Mouse (Mus musculus) lung, embryonic 16.5 days (tissue): ENCODE data around the gene Nxt2. TPM values are rescaled to one million over a fixed set of nuclear protein-coding genes. Genes with fewer than 3 reads are reported as not detected.

Source experiments
- ATAC-seq: fragments of 200-750 bp; cut with Nextera tagmentation; 2 replicates; pipeline ENCODE4 v1.8.0; 2017; ENCODE audit warnings: low read depth, mild to moderate bottlenecking, moderate library complexity
- H3K27ac ChIP-seq: fragments of 300-500 bp; sonication (generic); 2 replicates; pipeline ENCODE4 v1.5.1; 2014; ENCODE audit warnings: mild to moderate bottlenecking, control low read depth, low read length
- H3K27me3 ChIP-seq: fragments of 300-500 bp; sonication (generic); 2 replicates; pipeline ENCODE4 v1.6.1; 2014; ENCODE audit warnings: low read depth, low read length, mixed read lengths; ENCODE audit not compliant: control insufficient read depth, insufficient read depth
- H3K36me3 ChIP-seq: fragments of 300-500 bp; sonication (generic); 2 replicates; pipeline ENCODE4 v1.6.1; 2014; ENCODE audit warnings: low read length; ENCODE audit not compliant: control insufficient read depth, insufficient read depth
- H3K4me1 ChIP-seq: fragments of 300-500 bp; sonication (generic); replicated peaks from 2 replicates; pipeline ENCODE4 v1.6.1; 2014; ENCODE audit warnings: low read length, mixed read lengths; ENCODE audit not compliant: control insufficient read depth, insufficient read depth
- H3K4me2 ChIP-seq: fragments of 300-500 bp; sonication (generic); 2 replicates; pipeline ENCODE4 v1.6.1; 2014; ENCODE audit warnings: low read depth, low read length, control low read depth
- H3K4me3 ChIP-seq: fragments of 300-500 bp; sonication (generic); 2 replicates; pipeline ENCODE4 v1.5.1; 2014; ENCODE audit warnings: mild to moderate bottlenecking, low read length, control low read depth
- H3K9ac ChIP-seq: fragments of 300-500 bp; sonication (generic); 2 replicates; pipeline ENCODE4 v1.6.1; 2014; ENCODE audit warnings: low read length, control low read depth
- H3K9me3 ChIP-seq: fragments of 300-500 bp; sonication (generic); 2 replicates; pipeline ENCODE4 v1.6.1; 2016; ENCODE audit warnings: low read length; ENCODE audit not compliant: control insufficient read depth
- WGBS: fragments of 180-500 bp; shearing (Covaris S2); extraction: QIAGEN DNeasy Blood & Tissue Kit; methylation state at CpG from one replicate; pipeline ENCODE4 v1.1.7; 2014; 5-methylcytosine and 5-hydroxymethylcytosine counted together
- polyA plus RNA-seq: library from polyadenylated mRNA; unstranded; fragments of >200 nt; fragmentation: Nextera tagmentation; extraction: Ambion mirVana; gene quantifications from 2 replicates; pipeline ENCODE4 v1.2.1, GENCODE M21; 2015

Nxt2 gene
- polyA plus RNA-seq, 1 experiment from 2014 or later: 25.7 TPM

- Histone ChIP-seq H3K9me3 (no peaks in the 10 kb centered on the region), H3K27me3 (no peaks in the 10 kb centered on the region; the same call in 1 of the 2 replicates), H3K4me1 (no peaks in the 10 kb centered on the region), H3K36me3 (no peaks in the 10 kb centered on the region), H3K9ac (no peak overlapping the region), H3K4me3 (no peak overlapping the region), H3K4me2 (no peak overlapping the region), H3K27ac (no peak overlapping the region)
- 36% methylated on average over 5 of the region's 5 CpGs for WGBS
- no peak for ATAC-seq
Measured at GRCm38 (mm10) chrX:142285905-142286304, 59.3 kb downstream of the Nxt2 start.

Other genes starting within 250 kb of the Nxt2 start
- 0.04 TPM in 1 of 2 replicates, not detected in the other for gene Gucy2f, start 29.8 kb upstream of the Nxt2 start, polyA plus RNA-seq
- 28.9 and 30.1 TPM in 2 replicates for gene Kcne1l, start 79.5 kb downstream of the Nxt2 start, polyA plus RNA-seq
- gene Acsl4, start 163.8 kb downstream of the Nxt2 start, polyA plus RNA-seq: 23.7 and 24.5 TPM in 2 replicates